Mouse (Mus musculus) macrophage (primary cell): Measurements from ENCODE around the gene Fes. TPM values are rescaled to one million over a fixed set of nuclear protein-coding genes. Genes with fewer than 3 reads are reported as not detected.

Experiments used
- H3K27ac ChIP-seq: fragments of 350-480 bp; formaldehyde crosslinking; 2 replicates; pipeline ENCODE4 v1.9.0; 2021
- H3K36me3 ChIP-seq: fragments of 350-480 bp; formaldehyde crosslinking; 2 replicates; pipeline ENCODE4 v1.9.0; 2021; ENCODE audit errors: inconsistent target
- H3K4me3 ChIP-seq: fragments of 350-480 bp; formaldehyde crosslinking; 2 replicates; pipeline ENCODE4 v1.9.0; 2021; ENCODE audit errors: inconsistent target
- H3K79me2 ChIP-seq: fragments of 350-480 bp; formaldehyde crosslinking; 2 replicates; pipeline ENCODE4 v1.9.0; 2021; ENCODE audit errors: inconsistent target
- WGBS: methylation state at CpG from one replicate; pipeline ENCODE4 v1.1.7; 2026; ENCODE audit warnings: inconsistent platforms; ENCODE audit not compliant: missing documents; 5-methylcytosine and 5-hydroxymethylcytosine counted together
- polyA plus RNA-seq: library from polyadenylated mRNA; stranded (reverse); fragments of 250-400 nt; gene quantifications from 3 replicates; pipeline ENCODE4 v1.2.4, GENCODE M21; 2018; ENCODE audit warnings: inconsistent platforms

Fes gene
- polyA plus RNA-seq, 1 experiment from 2014 or later, result 114 TPM

- Histone ChIP-seq H3K79me2 (no peaks in the 10 kb centered on the region; the same call in 1 of the 2 replicates), H3K36me3 (peaks cover 30% of the 10 kb centered on the region), H3K27ac (no peak overlapping the region), H3K4me3 (no peak overlapping the region)
- WGBS, result 88% methylated on average over 3 of the region's 3 CpGs
Measured at GRCm38 (mm10) chr7:80374733-80375132, 13.0 kb downstream of the Fes start.

DNA sequence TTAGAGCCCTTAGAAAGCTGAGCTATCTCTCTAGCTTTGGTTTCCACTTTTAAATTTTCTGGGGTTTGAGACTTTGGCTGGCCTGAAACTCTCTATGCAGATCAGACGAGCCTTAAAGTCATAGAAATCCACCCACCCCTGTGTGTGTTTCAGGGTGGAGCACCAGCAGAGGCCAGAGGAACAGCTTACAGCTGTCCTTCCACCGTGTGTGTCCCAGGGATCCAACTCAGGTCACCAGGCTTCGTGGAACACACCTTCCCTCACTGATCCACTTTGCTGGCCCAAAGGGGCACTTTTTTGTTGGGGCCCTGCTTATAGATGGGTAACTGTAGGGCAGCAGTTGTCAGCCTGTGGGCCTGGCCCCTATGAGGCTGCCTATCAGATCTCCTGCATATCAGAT is 13.5 kb downstream of the Fes start:
- Histone ChIP-seq H3K79me2 (no peaks in the 10 kb centered on the region), H3K4me3 (no peak overlapping the region), H3K36me3 (peaks cover 26% of the 10 kb centered on the region), H3K27ac (no peak overlapping the region)
- WGBS, result 57% methylated on average over 3 of the region's 3 CpGs

- 22% methylated on average over 12 of the region's 12 CpGs for WGBS
- H3K4me3 ChIP-seq, result no peak overlapping the region
- no peaks in the 10 kb centered on the region for H3K79me2 ChIP-seq
- peaks cover 21% of the 10 kb centered on the region for H3K36me3 ChIP-seq
- no peak overlapping the region for H3K27ac ChIP-seq
Measured at GRCm38 (mm10) chr7:80373850-80374249, 13.9 kb downstream of the Fes start.

- Histone ChIP-seq H3K4me3 (no peak overlapping the region), H3K27ac (no peak overlapping the region)
- WGBS, result 40% methylated on average over 4 of the region's 4 CpGs
Measured at GRCm38 (mm10) chr7:80373352-80373751, 14.4 kb downstream of the Fes start.

GRCm38 (mm10) chr7:80372667-80373066 is 15.1 kb downstream of the Fes start:
- no peak overlapping the region for H3K27ac ChIP-seq
- H3K36me3 ChIP-seq, result peaks cover 17% of the 10 kb centered on the region; the same call in 1 of the 2 replicates
- no peak overlapping the region for H3K4me3 ChIP-seq
- WGBS, result 52% methylated on average over 2 of the region's 2 CpGs
- H3K79me2 ChIP-seq, result no peaks in the 10 kb centered on the region

More at GRCm38 (mm10) chr7:80373352-80373751, 14.4 kb downstream of the Fes start:
- H3K36me3 ChIP-seq, result peaks cover 17% of the 10 kb centered on the region
- H3K79me2 ChIP-seq, result no peaks in the 10 kb centered on the region

GRCm38 (mm10) chr7:80372166-80372565 is 15.6 kb downstream of the Fes start:
- no peak overlapping the region for H3K27ac ChIP-seq
- H3K36me3 ChIP-seq, result peaks cover 17% of the 10 kb centered on the region; the same call in 1 of the 2 replicates
- whole genome bisulfite sequencing, result 94% methylated on average over 3 of the region's 3 CpGs
- no peaks in the 10 kb centered on the region for H3K79me2 ChIP-seq
- H3K4me3 ChIP-seq, result no peak overlapping the region

DNA sequence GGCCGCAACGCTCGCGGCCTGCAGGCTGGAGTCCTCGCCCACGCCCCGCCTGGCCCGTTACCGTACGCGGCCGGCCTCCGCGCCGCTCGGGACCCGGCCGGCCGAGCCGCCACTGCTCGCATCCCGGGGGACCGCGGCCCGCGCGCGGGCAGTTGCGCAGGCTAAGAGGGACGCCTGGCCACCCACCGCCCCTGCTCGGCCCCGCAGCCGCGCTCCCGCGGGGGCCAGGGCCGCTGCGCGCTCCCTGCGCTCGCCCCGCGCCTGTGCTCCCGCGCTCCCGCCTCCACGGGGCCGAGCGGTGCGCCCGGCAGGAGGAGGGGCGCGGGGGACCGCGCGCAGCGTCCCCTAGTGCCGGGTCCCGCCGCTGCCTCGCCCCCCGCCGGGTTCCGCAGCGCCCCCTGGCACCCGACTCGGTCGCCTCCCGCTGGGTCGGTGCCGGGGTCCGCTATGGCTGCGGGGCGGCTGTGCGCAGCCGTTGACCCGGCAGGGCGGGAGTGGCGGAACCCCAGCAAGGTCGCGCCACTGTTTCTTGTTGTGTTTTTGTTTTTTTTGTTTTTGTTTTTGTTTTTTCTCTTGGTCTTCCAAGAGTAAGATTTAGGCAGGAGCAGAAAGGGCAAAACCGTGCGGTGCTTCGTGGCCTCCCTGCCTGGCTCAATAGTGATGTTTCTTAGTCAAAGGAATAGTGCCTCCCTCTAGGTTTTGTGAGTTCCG is 16.6 kb downstream of the Fes start, which contains the start of gene Man2a2:
Gene Man2a2 (minus strand): TSS at position 335 of the 711 bp plus-strand sequence.
- Histone ChIP-seq H3K4me3 (peak within 1 kb of the TSS; percentile 45), H3K79me2 (no peaks in the 10 kb centered on the region), H3K27ac (peak within 1 kb of the TSS; percentile 80), H3K36me3 (peaks cover 22% of the 10 kb centered on the region)
- WGBS, result 2% methylated on average over 77 of the region's 86 CpGs

DNA sequence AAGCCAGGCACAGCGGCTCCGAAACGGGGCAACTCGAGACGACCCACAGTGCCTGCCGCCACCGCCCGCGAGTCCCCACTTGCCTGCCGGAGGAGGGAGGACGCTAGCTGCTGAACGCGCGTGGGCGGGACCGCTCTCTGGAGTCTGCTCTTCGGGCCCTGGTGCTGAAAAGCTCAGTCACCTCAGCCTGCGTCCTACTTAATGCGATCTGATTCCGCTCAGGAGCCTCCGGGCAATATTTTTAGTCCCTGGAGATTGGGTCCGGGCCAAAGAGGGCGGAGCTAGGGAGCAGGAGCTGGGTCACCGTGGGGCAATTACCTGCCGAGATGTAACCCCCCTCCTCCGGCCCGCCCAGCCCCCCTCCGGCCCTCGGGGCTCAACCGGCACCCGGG is 17.1 kb downstream of the Fes start:
- WGBS, result 0% methylated on average over 24 of the region's 31 CpGs
- no peaks in the 10 kb centered on the region for H3K79me2 ChIP-seq
- peaks cover 27% of the 10 kb centered on the region for H3K36me3 ChIP-seq
- H3K4me3 ChIP-seq, result peak overlapping the region; percentile 45
- H3K27ac ChIP-seq, result peak overlapping the region; percentile 80

- Histone ChIP-seq H3K27ac (peak overlapping the region; percentile 80), H3K4me3 (peak overlapping the region; percentile 45), H3K79me2 (no peaks in the 10 kb centered on the region), H3K36me3 (peaks cover 29% of the 10 kb centered on the region)
- 9% methylated on average over 4 of the region's 4 CpGs for WGBS
Measured at GRCm38 (mm10) chr7:80369967-80370431, 17.7 kb downstream of the Fes start.

- 29% methylated on average over 5 of the region's 5 CpGs for WGBS
- Histone ChIP-seq H3K79me2 (no peaks in the 10 kb centered on the region), H3K36me3 (peaks cover 35% of the 10 kb centered on the region), H3K4me3 (peak overlapping the region; percentile 45; the same call in 1 of the 2 replicates), H3K27ac (peak overlapping the region; percentile 80)
Measured at GRCm38 (mm10) chr7:80369461-80369860, 18.3 kb downstream of the Fes start.

DNA sequence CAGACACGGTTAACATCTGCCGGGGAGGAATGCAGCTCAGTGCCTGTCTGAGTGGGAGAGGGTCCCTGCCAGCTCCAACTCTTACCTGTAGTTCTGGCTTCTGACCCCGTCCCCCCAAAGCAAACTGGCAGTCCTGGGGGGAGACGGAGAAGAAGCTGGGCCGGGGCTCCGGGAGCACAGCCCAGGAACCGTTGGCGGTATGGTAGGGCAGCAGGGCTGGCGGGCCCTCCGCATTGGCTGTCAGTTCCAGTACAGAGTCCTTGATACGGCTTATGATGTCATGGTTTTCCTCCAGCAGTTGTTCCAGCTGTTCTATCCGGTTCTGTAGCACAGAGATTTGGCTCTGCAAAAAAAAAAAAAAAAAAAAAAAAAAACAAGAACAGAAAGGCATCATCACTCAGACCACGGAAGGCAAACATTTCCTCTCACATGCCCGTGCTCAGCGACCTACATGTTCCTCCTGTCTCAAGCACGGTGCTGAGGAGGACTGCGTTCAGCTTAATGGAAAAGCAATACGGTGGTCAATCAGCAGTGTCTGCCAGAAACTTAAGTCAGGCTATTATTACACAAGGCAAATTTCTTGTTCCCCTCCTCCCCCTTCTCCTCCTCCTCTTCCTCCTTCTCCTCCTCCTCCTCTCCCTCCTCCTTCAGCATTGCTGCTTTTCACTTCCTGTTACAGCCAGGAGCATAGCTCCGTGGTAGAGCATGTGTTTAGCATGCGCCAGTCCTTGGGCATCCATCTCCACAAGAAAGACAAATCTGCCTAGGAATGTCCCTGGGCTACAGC is 18.9 kb downstream of the Fes start:
- Histone ChIP-seq H3K4me3 (peak overlapping the region; percentile 2; the same call in 1 of the 2 replicates), H3K36me3 (peaks cover 41% of the 10 kb centered on the region)
- WGBS, result 16% methylated on average over 20 of the region's 20 CpGs

GRCm38 (mm10) chr7:80368009-80368408 is 19.7 kb downstream of the Fes start:
- peaks cover 49% of the 10 kb centered on the region for H3K36me3 ChIP-seq
- no peak overlapping the region for H3K4me3 ChIP-seq
- H3K79me2 ChIP-seq, result no peaks in the 10 kb centered on the region
- 97% methylated on average over 9 of the region's 9 CpGs for WGBS
- peak overlapping the region; percentile 80 for H3K27ac ChIP-seq

More for the DNA sequence above, 18.9 kb downstream of the Fes start:
- H3K27ac ChIP-seq, result peak overlapping the region; percentile 80
- H3K79me2 ChIP-seq, result no peaks in the 10 kb centered on the region

- WGBS, result 99% methylated on average over 7 of the region's 7 CpGs
Measured at GRCm38 (mm10) chr7:80367232-80367631, 20.5 kb downstream of the Fes start.

DNA sequence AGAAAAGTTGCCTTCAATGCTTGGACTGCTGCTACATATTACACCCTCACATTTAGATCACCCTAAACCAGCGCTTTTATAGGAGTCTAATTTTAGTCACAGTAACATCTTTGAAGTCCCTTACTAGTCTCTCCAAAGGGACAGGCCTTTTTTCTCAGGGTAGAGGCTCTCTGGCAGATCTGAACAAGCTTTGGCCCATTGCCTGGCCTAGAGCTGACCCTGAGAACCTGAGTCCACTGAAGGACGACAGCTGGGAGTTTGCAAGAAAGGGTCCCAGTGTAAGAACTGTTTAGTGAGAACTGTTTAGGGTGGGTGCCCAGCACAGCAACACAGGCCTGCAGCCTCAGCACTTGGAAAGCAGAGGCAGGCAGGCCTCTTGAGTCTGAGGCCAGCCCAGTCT is 22.0 kb downstream of the Fes start:
- Histone ChIP-seq H3K36me3 (peaks cover 72% of the 10 kb centered on the region), H3K79me2 (no peaks in the 10 kb centered on the region), H3K27ac (no peak overlapping the region), H3K4me3 (no peak overlapping the region)
- WGBS, result 100% methylated on average over 2 of the region's 2 CpGs

More at GRCm38 (mm10) chr7:80367232-80367631, 20.5 kb downstream of the Fes start:
- H3K79me2 ChIP-seq, result no peaks in the 10 kb centered on the region
- no peak overlapping the region for H3K4me3 ChIP-seq
- peaks cover 57% of the 10 kb centered on the region for H3K36me3 ChIP-seq
- no peak overlapping the region for H3K27ac ChIP-seq

- Histone ChIP-seq H3K27ac (no peak overlapping the region), H3K79me2 (no peaks in the 10 kb centered on the region), H3K36me3 (peaks cover 93% of the 10 kb centered on the region), H3K4me3 (no peak overlapping the region)
- WGBS, result 30% methylated on average over 3 of the region's 3 CpGs
Measured at GRCm38 (mm10) chr7:80360435-80360834, 27.3 kb downstream of the Fes start.
